10 mouse cellular contexts compared by ENCODE assay signal in the genomic region with DNA sequence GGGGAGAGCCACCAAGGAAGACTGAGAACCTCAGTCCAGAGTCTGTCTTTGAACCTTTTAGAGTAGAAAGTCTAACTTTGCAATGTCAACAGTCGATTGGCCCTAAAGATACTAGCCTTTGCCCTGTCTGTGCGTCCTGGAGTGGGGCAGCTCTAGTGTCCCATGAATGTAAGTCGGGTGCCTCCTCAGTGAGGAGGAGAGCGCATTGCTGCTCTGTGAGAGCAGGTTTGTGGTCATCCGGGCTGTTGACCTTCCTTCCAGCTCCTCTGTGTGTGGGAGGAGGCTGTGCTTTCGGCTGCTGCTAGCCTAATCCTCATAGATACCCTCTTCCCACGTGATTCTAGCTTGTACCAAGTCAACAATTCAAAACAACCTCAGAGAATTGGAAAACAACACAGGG. TPM values are rescaled to one million over a fixed set of nuclear protein-coding genes. Genes with fewer than 3 reads are reported as not detected.
DNase-seq lines count a peak whose midpoint lies in the region; ATAC-seq and TF ChIP-seq lines count a peak whose summit lies in the region.
"Had no signal": no experiment of that assay in that cellular context is flagged by ENCODE, and none has a peak within 500 bp of the region (broad histone marks: within the 10 kb centered on the region; RNA-seq: fewer than 3 reads in every experiment).

No protein-coding gene starts in this region.

- peaks cover 34% of the 10 kb centered on the region for H3K4me1 ChIP-seq in heart, embryonic 10.5 days
- H3K4me1 ChIP-seq in heart, embryonic 11.5 days (ENCODE audit: control insufficient read depth, insufficient read depth, low read length): peaks cover 6% of the 10 kb centered on the region; the same call in 1 of the 2 replicates
- H3K4me1 ChIP-seq in testis, adult 2 months (ENCODE audit: control insufficient read depth, insufficient read depth, low read length): peaks cover 3% of the 10 kb centered on the region
- H3K4me1 ChIP-seq in forebrain, embryonic 15.5 days: peaks cover 10% of the 10 kb centered on the region

- H3K4me3 ChIP-seq in heart, embryonic 10.5 days: no peak overlapping the region
- H3K4me3 ChIP-seq in heart, embryonic 11.5 days (ENCODE audit: low read depth, low read length): no peak overlapping the region
- no peak overlapping the region for H3K4me3 ChIP-seq in testis, adult 2 months (ENCODE audit: control insufficient read depth, low read depth, low read length)
- H3K4me3 ChIP-seq in forebrain, embryonic 15.5 days: no peak overlapping the region
- H3K4me3 ChIP-seq: limb, embryonic 15.5 days had no signal

- no peaks in the 10 kb centered on the region for H3K9me3 ChIP-seq in heart, embryonic 10.5 days
- H3K9me3 ChIP-seq in heart, embryonic 11.5 days (replicated peaks; ENCODE audit: control insufficient read depth, low read length): no peaks in the 10 kb centered on the region
- H3K9me3 ChIP-seq in forebrain, embryonic 15.5 days: no peaks in the 10 kb centered on the region
- H3K9me3 ChIP-seq: embryonic facial prominence, embryonic 15.5 days; limb, embryonic 15.5 days had no signal

- no peak for TF ChIP-seq CTCF in testis, adult 2 months (IDR thresholded peaks at IDR 0.05; ENCODE audit: control insufficient read depth, insufficient read depth, insufficient replicate concordance, low read depth, low read length)

- peaks cover 19% of the 10 kb centered on the region for H3K27me3 ChIP-seq in heart, embryonic 10.5 days (ENCODE audit: insufficient read depth, poor library complexity, severe bottlenecking)
- peaks cover 17% of the 10 kb centered on the region; the same call in 1 of the 2 replicates for H3K27me3 ChIP-seq in heart, embryonic 11.5 days (ENCODE audit: control insufficient read depth, insufficient read depth, low read length)
- no peaks in the 10 kb centered on the region for H3K27me3 ChIP-seq in testis, adult 2 months (ENCODE audit: control insufficient read depth, insufficient read depth, low read length)
- H3K27me3 ChIP-seq in forebrain, embryonic 15.5 days: 0 out of 2 replicates have a peak, but pooled peaks cover 6% of the 10 kb centered on the region

- WGBS in heart, embryonic 10.5 days: 36% methylated on average over 7 of the region's 7 CpGs
- 35% methylated on average over 7 of the region's 7 CpGs for WGBS in heart, embryonic 11.5 days (ENCODE audit: insufficient replicate concordance)
- WGBS in forebrain, embryonic 15.5 days: 42% methylated on average over 7 of the region's 7 CpGs

- no peak overlapping the region; the same call in 1 of the 2 replicates for H3K4me2 ChIP-seq in heart, embryonic 11.5 days
- H3K4me2 ChIP-seq in forebrain, embryonic 15.5 days (replicated peaks): no peak overlapping the region

- H3K27ac ChIP-seq in heart, embryonic 10.5 days: peak overlapping the region; percentile 56; the same call in 1 of the 2 replicates
- H3K27ac ChIP-seq in heart, embryonic 11.5 days (ENCODE audit: low read depth, low read length): no peak overlapping the region; the same call in 1 of the 2 replicates
- H3K27ac ChIP-seq in testis, adult 2 months (ENCODE audit: control insufficient read depth, insufficient read depth, low read depth, low read length): peak overlapping the region; percentile 59; the same call in 1 of the 2 replicates
- no peak overlapping the region for H3K27ac ChIP-seq in forebrain, embryonic 15.5 days (replicated peaks)
- H3K27ac ChIP-seq: limb, embryonic 15.5 days had no signal

- no peak for ATAC-seq in heart, embryonic 11.5 days (replicated peaks; ENCODE audit: insufficient number of reproducible peaks, low FRiP score, low TSS enrichment)
- ATAC-seq in forebrain, embryonic 15.5 days (replicated peaks): no peak

- no peak overlapping the region for H3K9ac ChIP-seq in heart, embryonic 11.5 days (ENCODE audit: low read depth, low read length)
- H3K9ac ChIP-seq in forebrain, embryonic 15.5 days (replicated peaks): no peak overlapping the region
- H3K9ac ChIP-seq: embryonic facial prominence, embryonic 15.5 days; limb, embryonic 15.5 days had no signal

- no peaks in the 10 kb centered on the region for H3K36me3 ChIP-seq in heart, embryonic 10.5 days
- H3K36me3 ChIP-seq in heart, embryonic 11.5 days (ENCODE audit: control insufficient read depth, insufficient read depth, low read length): no peaks in the 10 kb centered on the region
- no peaks in the 10 kb centered on the region for H3K36me3 ChIP-seq in testis, adult 2 months (ENCODE audit: control insufficient read depth, insufficient read depth, low read length)
- H3K36me3 ChIP-seq in forebrain, embryonic 15.5 days: no peaks in the 10 kb centered on the region
- H3K36me3 ChIP-seq: embryonic facial prominence, embryonic 15.5 days; limb, embryonic 15.5 days had no signal

- no peak for DNase-seq in heart, embryonic 10.5 days (ENCODE audit: low spot score)
- no peak for DNase-seq in testis, postnatal 14 days (ENCODE audit: low spot score)
- peak; percentile 59 for DNase-seq in kidney, postnatal 10 days
- DNase-seq in cerebellum, adult 11-12 months: no peak
- DNase-seq in cerebellum, postnatal 14 days: no peak

- TF ChIP-seq POLR2A in testis, adult 2 months (IDR thresholded peaks at IDR 0.05; ENCODE audit: control insufficient read depth, low read depth, low read length): no peak; the same call in 1 of the 2 replicates

RNA-seq across cellular contexts. Expression of a gene that starts 4.9 kb away (rescaled TPM):
- 72.9 and 98.6 TPM in 2 replicates for polyA plus RNA-seq in heart, embryonic 10.5 days (2016; fragmentation: Nextera tagmentation; extraction: Ambion mirVana)
- polyA plus RNA-seq in heart, embryonic 11.5 days (2014; fragmentation: Nextera tagmentation; extraction: Ambion mirVana): 97.0 and 104 TPM in 2 replicates
- 34.3 and 36.5 TPM in 2 replicates for polyA plus RNA-seq in testis, adult 2 months (2012; rRNA removed)
- 107 and 109 TPM in 2 replicates for polyA plus RNA-seq in forebrain, embryonic 15.5 days (2015; fragmentation: Nextera tagmentation; extraction: Ambion mirVana)

RNA-seq across cellular contexts. Expression of a gene that starts 31.9 kb away (rescaled TPM):
- 0.22 and 0.82 TPM in 2 replicates for polyA plus RNA-seq in heart, embryonic 10.5 days (2016; fragmentation: Nextera tagmentation; extraction: Ambion mirVana)
- polyA plus RNA-seq in heart, embryonic 11.5 days (2014; fragmentation: Nextera tagmentation; extraction: Ambion mirVana): 0.37 and 0.60 TPM in 2 replicates
- polyA plus RNA-seq in testis, adult 2 months (2012; rRNA removed): 6.0 and 6.4 TPM in 2 replicates
- polyA plus RNA-seq in forebrain, embryonic 15.5 days (2015; fragmentation: Nextera tagmentation; extraction: Ambion mirVana): 0.77 and 1.2 TPM in 2 replicates

RNA-seq across cellular contexts. Expression of a gene that starts 40.1 kb away (rescaled TPM):
- 0.21 and 0.70 TPM in 2 replicates for polyA plus RNA-seq in heart, embryonic 10.5 days (2016; fragmentation: Nextera tagmentation; extraction: Ambion mirVana)
- 0.07 TPM in 1 of 2 replicates, not detected in the other for polyA plus RNA-seq in heart, embryonic 11.5 days (2014; fragmentation: Nextera tagmentation; extraction: Ambion mirVana)
- polyA plus RNA-seq in testis, adult 2 months (2012; rRNA removed): 0.24 TPM in 1 of 2 replicates, not detected in the other
- polyA plus RNA-seq in forebrain, embryonic 15.5 days (2015; fragmentation: Nextera tagmentation; extraction: Ambion mirVana): not detected in 2 replicates

Comparison
In these comparisons a context has a peak if more than half of its experiments do, and no peak if none do; other contexts are left out.
1. H3K27ac ChIP-seq: peak in heart, embryonic 10.5 days (single experiment) and testis, adult 2 months (single experiment); none in heart, embryonic 11.5 days (single experiment) and forebrain, embryonic 15.5 days (single experiment).